Comparison of ENCODE assay signal across 8 mouse cellular contexts in genomic region chr1:171113873-171114299, GRCm38 (mm10). TPM values are rescaled to one million over a fixed set of nuclear protein-coding genes. Genes with fewer than 3 reads are reported as not detected.
DNase-seq lines count a peak whose midpoint lies in the region; ATAC-seq and TF ChIP-seq lines count a peak whose summit lies in the region.

TSS of gene Cfap126 (plus strand) at chr1:171113918.

- no peak for TF ChIP-seq RAD21 in MEL (IDR thresholded peaks at IDR 0.05; ENCODE audit: low read depth, low read length)

- H3K9ac ChIP-seq in MEL (ENCODE audit: control insufficient read depth, low read depth, low read length, poor library complexity, severe bottlenecking), result peak within 1 kb of the TSS; percentile 71
- H3K9ac ChIP-seq in lung, postnatal 0 days (replicated peaks; ENCODE audit: low read depth), result peak within 1 kb of the TSS; percentile 45; the same call in 1 of the 2 replicates

- H3K4me1 ChIP-seq in MEL (ENCODE audit: control insufficient read depth in 1 of 2, insufficient read depth in 2 of 2, low read length in 2 of 2), result peaks cover 8 to 15% of the 10 kb centered on the region in 2 experiments
- peaks cover 35% of the 10 kb centered on the region for H3K4me1 ChIP-seq in hindbrain, embryonic 10.5 days (replicated peaks)
- no peaks in the 10 kb centered on the region; the same call in 1 of the 2 replicates for H3K4me1 ChIP-seq in lung, postnatal 0 days (ENCODE audit: insufficient read depth, low read depth, low read length)

- WGBS in hindbrain, embryonic 10.5 days, result under 1% methylated on average over 24 of the region's 24 CpGs
- 1% methylated on average over 24 of the region's 24 CpGs for WGBS in lung, postnatal 0 days

- H3K36me3 ChIP-seq in MEL (ENCODE audit: control insufficient read depth in 1 of 2, insufficient read depth in 2 of 2, low read length in 2 of 2), result peaks cover 0 to 17% of the 10 kb centered on the region in 2 experiments; a peak in 2 of 4 replicates
- H3K36me3 ChIP-seq in hindbrain, embryonic 10.5 days, result no peaks in the 10 kb centered on the region
- H3K36me3 ChIP-seq in lung, postnatal 0 days (ENCODE audit: insufficient read depth, low read length), result no peaks in the 10 kb centered on the region

- peak within 1 kb of the TSS; percentile 68 for H3K27ac ChIP-seq in MEL (ENCODE audit: control insufficient read depth, low read depth, low read length)
- H3K27ac ChIP-seq in hindbrain, embryonic 10.5 days, result peak within 1 kb of the TSS; percentile 92
- peak within 1 kb of the TSS; percentile 85 for H3K27ac ChIP-seq in lung, postnatal 0 days (ENCODE audit: low read length)

- H3K9me3 ChIP-seq in MEL (replicated peaks; ENCODE audit: insufficient read depth, low read length), result no peaks in the 10 kb centered on the region
- H3K9me3 ChIP-seq in hindbrain, embryonic 10.5 days, result no peaks in the 10 kb centered on the region
- H3K9me3 ChIP-seq in lung, postnatal 0 days (ENCODE audit: low read length), result no peaks in the 10 kb centered on the region

- peak within 1 kb of the TSS; percentile 42 to 65 for H3K4me3 ChIP-seq in MEL (ENCODE audit: control insufficient read depth in 1 of 2, insufficient read depth in 1 of 2, low read depth in 2 of 2, low read length in 2 of 2)
- peak within 1 kb of the TSS; percentile 63 for H3K4me3 ChIP-seq in hindbrain, embryonic 10.5 days
- peak within 1 kb of the TSS; percentile 41 for H3K4me3 ChIP-seq in lung, postnatal 0 days (ENCODE audit: low read depth, low read length)

- DNase-seq in MEL (ENCODE audit: low read depth, low spot score), result peak; percentile 88
- peak; percentile 70 for DNase-seq in cerebellum, adult 8-10 months
- peak; percentile 32 for DNase-seq in forelimb bud, embryonic 11.5 days (ENCODE audit: low read depth, low spot score)
- peak; percentile 82 for DNase-seq in hindbrain, embryonic 10.5 days (ENCODE audit: low spot score)
- DNase-seq in layer of hippocampus, postnatal 10 days (ENCODE audit: low spot score in 2 of 2), result peak; percentile 49 to 61
- peak; percentile 94 for DNase-seq in lung, postnatal 0 days (ENCODE audit: low spot score)
- DNase-seq in ovary, adult 18-20 months (ENCODE audit: low spot score), result peak; percentile 85
- peak; percentile 43 for DNase-seq in thymus, postnatal 0 days (ENCODE audit: low spot score)

- peak; percentile 43 to 80; a peak in 2 of 4 replicates for TF ChIP-seq POLR2A in MEL (IDR thresholded peaks at IDR 0.05; ENCODE audit: control insufficient read depth in 1 of 2, insufficient read depth in 1 of 2, low read depth in 1 of 2, low read length in 2 of 2, poor library complexity in 1 of 2)

- peak; percentile 79 for ATAC-seq in lung, postnatal 0 days

- TF ChIP-seq CTCF in MEL (IDR thresholded peaks at IDR 0.05 in 2 of 3, conservative IDR thresholded peaks at IDR 0.05 in 1 of 3; ENCODE audit: control insufficient read depth in 1 of 3, insufficient read depth in 1 of 3, low read depth in 2 of 3, low read length in 3 of 3, poor library complexity in 1 of 3, severe bottlenecking in 1 of 3), result no peak
- no peak for TF ChIP-seq CTCF in lung, postnatal 0 days (IDR thresholded peaks at IDR 0.05)

- H3K27me3 ChIP-seq in MEL (ENCODE audit: control insufficient read depth in 1 of 2, insufficient read depth in 2 of 2, low read length in 2 of 2), result no peaks in the 10 kb centered on the region
- 0 out of 2 replicates have a peak, but pooled peaks cover 3% of the 10 kb centered on the region for H3K27me3 ChIP-seq in hindbrain, embryonic 10.5 days (ENCODE audit: insufficient read depth, poor library complexity, severe bottlenecking)
- H3K27me3 ChIP-seq in lung, postnatal 0 days (replicated peaks; ENCODE audit: insufficient read depth, low read length), result no peaks in the 10 kb centered on the region

- no peak for TF ChIP-seq EP300 in MEL (IDR thresholded peaks at IDR 0.05; ENCODE audit: low read depth in 1 of 2, low read length in 2 of 2)
- 0 out of 2 replicates have a peak, but pooled peaks have one; percentile 3 for TF ChIP-seq EP300 in lung, postnatal 0 days (IDR thresholded peaks at IDR 0.05)

- no peaks in the 10 kb centered on the region; the same call in 1 of the 2 replicates for H3K79me2 ChIP-seq in MEL (ENCODE audit: control insufficient read depth, insufficient read depth, low read length, poor library complexity)

- peak within 1 kb of the TSS; percentile 63 for H3K4me2 ChIP-seq in lung, postnatal 0 days (replicated peaks; ENCODE audit: low read depth, low read length)

TF ChIP-seq in MEL, 35 proteins besides CTCF, POLR2A, EP300 and RAD21:
- TF ChIP-seq SIN3A (IDR thresholded peaks at IDR 0.05; ENCODE audit: low read length) (peak; percentile 61; the same call in 1 of the 2 replicates), SMC3 (IDR thresholded peaks at IDR 0.05; ENCODE audit: low read depth, low read length) (no peak), MEF2A (IDR thresholded peaks at IDR 0.05; ENCODE audit: extremely low read depth, insufficient replicate concordance, low read depth, low read length, poor library complexity, severe bottlenecking) (no peak), TBP (IDR thresholded peaks at IDR 0.05; ENCODE audit: low read depth, low read length) (peak; percentile 58), KAT2A (conservative IDR thresholded peaks at IDR 0.05; ENCODE audit: low read depth, low read length) (no peak), MAX (IDR thresholded peaks at IDR 0.05; ENCODE audit: low read length) (peak; percentile 3; the same call in 1 of the 2 replicates), RCOR1 (IDR thresholded peaks at IDR 0.05; ENCODE audit: low read depth, low read length) (no peak), HCFC1 (IDR thresholded peaks at IDR 0.05; ENCODE audit: low read depth, low read length) (peak; percentile 67), MYC (IDR thresholded peaks at IDR 0.05; ENCODE audit: low read depth, low read length) (no peak), ELF1 (IDR thresholded peaks at IDR 0.05; ENCODE audit: low read depth, low read length) (peak; percentile 59; the same call in 1 of the 2 replicates), NELFE (IDR thresholded peaks at IDR 0.05; ENCODE audit: low read depth, low read length) (peak; percentile 54), UBTF (IDR thresholded peaks at IDR 0.05; ENCODE audit: borderline replicate concordance, insufficient read depth, low read depth, low read length) (no peak)

RNA-seq across cellular contexts. Expression of gene Cfap126, which starts in this region (rescaled TPM):
- 0.69 and 0.75 TPM in 2 replicates for total RNA-seq in MEL (2012; rRNA removed)
- polyA plus RNA-seq in MEL (2012; ENCODE audit: insufficient read depth in 1 of 2, insufficient read length in 2 of 2, low read depth in 1 of 2, low replicate concordance in 2 of 2, missing spikeins in 1 of 2), result 1 to 10 TPM in 1 of 2 experiments, not detected in 1; 3.5 TPM
- 5.4 and 13.0 TPM in 2 replicates for polyA plus RNA-seq in hindbrain, embryonic 10.5 days (2016; fragmentation: Nextera tagmentation; extraction: Ambion mirVana)
- total RNA-seq in layer of hippocampus, postnatal 10 days (2021), result 1 to 10 TPM; 3.1 to 3.3 TPM
- polyA plus RNA-seq in lung, postnatal 0 days (2015; fragmentation: Nextera tagmentation; extraction: Ambion mirVana), result 32.2 and 33.2 TPM in 2 replicates
- polyA plus RNA-seq in thymus, postnatal 0 days (2015; fragmentation: Nextera tagmentation; extraction: Ambion mirVana), result 2.3 and 2.7 TPM in 2 replicates

Comparison
In these comparisons a context has a peak if more than half of its experiments do, and no peak if none do; other contexts are left out.
1. Peak in every context shown above with its lines: DNase-seq, ATAC-seq, H3K4me3 ChIP-seq and H3K27ac ChIP-seq.
2. DNase-seq: peak in every context shown above with its lines; median percentile 94 in lung, postnatal 0 days; 88 in MEL; 85 in ovary, adult 18-20 months; 82 in hindbrain, embryonic 10.5 days; 70 in cerebellum, adult 8-10 months; 55 in layer of hippocampus, postnatal 10 days; 43 in thymus, postnatal 0 days; 32 in forelimb bud, embryonic 11.5 days.